Mouse (Mus musculus) lung, embryonic 14.5 days (tissue): ENCODE measurements around the gene Scnn1g. TPM values are rescaled to one million over a fixed set of nuclear protein-coding genes. Genes with fewer than 3 reads are reported as not detected.

ENCODE experiments used
- ATAC-seq: fragments of 200-750 bp; cut with Nextera tagmentation; 2 replicates; pipeline ENCODE4 v1.8.0; 2017; ENCODE audit warnings: mild to moderate bottlenecking, moderate TSS enrichment, moderate library complexity; ENCODE audit not compliant: insufficient read depth
- DNase-seq: peaks from one replicate; pipeline ENCODE4 v3.0.0-alpha.2; 2015
- H3K27ac ChIP-seq: fragments of 300-500 bp; sonication (generic); 2 replicates; pipeline ENCODE4 v1.5.1; 2014; ENCODE audit warnings: low read depth, mild to moderate bottlenecking, moderate library complexity
- H3K27me3 ChIP-seq: fragments of 300-500 bp; sonication (generic); 2 replicates; pipeline ENCODE4 v1.6.1; 2014; ENCODE audit warnings: low read length, control low read depth; ENCODE audit not compliant: insufficient read depth
- H3K36me3 ChIP-seq: fragments of 300-500 bp; sonication (generic); 2 replicates; pipeline ENCODE4 v1.6.1; 2014; ENCODE audit warnings: control low read depth; ENCODE audit not compliant: insufficient read depth
- H3K4me1 ChIP-seq: fragments of 300-500 bp; sonication (generic); 2 replicates; pipeline ENCODE4 v1.6.1; 2014; ENCODE audit warnings: antibody characterized with exemption, control low read depth; ENCODE audit not compliant: insufficient read depth
- H3K4me2 ChIP-seq: fragments of 300-500 bp; sonication (generic); 2 replicates; pipeline ENCODE4 v1.6.1; 2014; ENCODE audit warnings: mild to moderate bottlenecking
- H3K4me3 ChIP-seq: fragments of 300-500 bp; sonication (generic); 2 replicates; pipeline ENCODE4 v1.5.1; 2014; ENCODE audit warnings: low read depth, low read length
- H3K9ac ChIP-seq: fragments of 300-500 bp; sonication (generic); 2 replicates; pipeline ENCODE4 v1.6.1; 2014
- H3K9me3 ChIP-seq: fragments of 300-500 bp; sonication (generic); 2 replicates; pipeline ENCODE4 v1.6.1; 2016; ENCODE audit warnings: low read depth, low read length, control low read depth
- CTCF ChIP-seq: IDR thresholded peaks from 2 replicates; pipeline ENCODE4 v1.5.1; 2016; ENCODE audit warnings: antibody characterized with exemption, low read depth
- WGBS: fragments of 180-500 bp; shearing (Covaris S2); extraction: QIAGEN DNeasy Blood & Tissue Kit; methylation state at CpG from one replicate; pipeline ENCODE4 v1.1.7; 2014; 5-methylcytosine and 5-hydroxymethylcytosine counted together
- polyA plus RNA-seq: library from polyadenylated mRNA; unstranded; fragments of >200 nt; fragmentation: Nextera tagmentation; extraction: Ambion mirVana; gene quantifications from 2 replicates; pipeline ENCODE4 v1.2.1, GENCODE M21; 2014

Scnn1g gene
- polyA plus RNA-seq, 1 experiment from 2014 or later = 6.4 TPM

- no peak overlapping the region for H3K9ac ChIP-seq
- ATAC-seq (no peak), DNase-seq (no peak)
- WGBS = 87% methylated on average over 3 of the region's 3 CpGs
- no peaks in the 10 kb centered on the region for H3K9me3 ChIP-seq
- no peak overlapping the region for H3K4me2 ChIP-seq
- no peaks in the 10 kb centered on the region for H3K4me1 ChIP-seq
- no peak overlapping the region for H3K27ac ChIP-seq
- no peak overlapping the region for H3K4me3 ChIP-seq
- H3K27me3 ChIP-seq = no peaks in the 10 kb centered on the region
- H3K36me3 ChIP-seq = peaks cover 4% of the 10 kb centered on the region; the same call in 1 of the 2 replicates
- TF ChIP-seq CTCF = no peak
Measured at GRCm38 (mm10) chr7:121700480-121700879, 33.8 kb upstream of the Scnn1g start.

GRCm38 (mm10) chr7:121701983-121702382, 32.3 kb upstream of the Scnn1g start:
- no peaks in the 10 kb centered on the region for H3K9me3 ChIP-seq
- 0 out of 2 replicates have a peak, but pooled peaks cover 5% of the 10 kb centered on the region for H3K4me1 ChIP-seq
- H3K4me2 ChIP-seq = no peak overlapping the region
- no peaks in the 10 kb centered on the region for H3K27me3 ChIP-seq
- no peak overlapping the region for H3K9ac ChIP-seq
- TF ChIP-seq CTCF = no peak
- ATAC-seq (no peak), DNase-seq (peak; percentile 8)
- peaks cover 4% of the 10 kb centered on the region; the same call in 1 of the 2 replicates for H3K36me3 ChIP-seq
- no peak overlapping the region for H3K4me3 ChIP-seq
- 24% methylated on average over 6 of the region's 6 CpGs for WGBS
- H3K27ac ChIP-seq = no peak overlapping the region

GRCm38 (mm10) chr7:121705051-121705450, 29.2 kb upstream of the Scnn1g start:
- no peak overlapping the region for H3K9ac ChIP-seq
- no peaks in the 10 kb centered on the region; the same call in 1 of the 2 replicates for H3K27me3 ChIP-seq
- H3K4me1 ChIP-seq = 0 out of 2 replicates have a peak, but pooled peaks cover 5% of the 10 kb centered on the region
- TF ChIP-seq CTCF = no peak
- H3K4me2 ChIP-seq = peak overlapping the region; percentile 87; the same call in 1 of the 2 replicates
- DNase-seq (peak; percentile 12), ATAC-seq (no peak)
- 83% methylated on average over 2 of the region's 2 CpGs for WGBS
- H3K36me3 ChIP-seq = peaks cover 4% of the 10 kb centered on the region; the same call in 1 of the 2 replicates
- H3K9me3 ChIP-seq = no peaks in the 10 kb centered on the region
- no peak overlapping the region for H3K27ac ChIP-seq
- H3K4me3 ChIP-seq = no peak overlapping the region

- Histone ChIP-seq H3K9me3 (no peaks in the 10 kb centered on the region), H3K4me2 (peak overlapping the region; percentile 87), H3K36me3 (peaks cover 4% of the 10 kb centered on the region; the same call in 1 of the 2 replicates), H3K27me3 (no peaks in the 10 kb centered on the region; the same call in 1 of the 2 replicates), H3K4me1 (0 out of 2 replicates have a peak, but pooled peaks cover 5% of the 10 kb centered on the region), H3K27ac (peak overlapping the region; percentile 75; the same call in 1 of the 2 replicates), H3K4me3 (peak overlapping the region; percentile 80), H3K9ac (peak overlapping the region; percentile 72)
- DNase-seq = peak; percentile 55
- WGBS = under 1% methylated on average over 77 of the region's 77 CpGs
- no peak for TF ChIP-seq CTCF
- ATAC-seq = peak; percentile 32
Measured at GRCm38 (mm10) chr7:121706411-121707072, 27.7 kb upstream of the Scnn1g start.

- peak within 1 kb of the TSS; percentile 75; the same call in 1 of the 2 replicates for H3K27ac ChIP-seq
- H3K9me3 ChIP-seq = no peaks in the 10 kb centered on the region
Measured at GRCm38 (mm10) chr7:121707073-121707667, 27.1 kb upstream of the Scnn1g start, which contains the start of gene Usp31. Gene Usp31 (minus strand): TSS chr7:121707253.

GRCm38 (mm10) chr7:121711171-121711570, 23.1 kb upstream of the Scnn1g start:
- DNase-seq (no peak), ATAC-seq (no peak)
- no peak for TF ChIP-seq CTCF
- H3K4me1 ChIP-seq = no peaks in the 10 kb centered on the region
- H3K4me2 ChIP-seq = no peak overlapping the region
- no peak overlapping the region for H3K9ac ChIP-seq
- 44% methylated on average over 2 of the region's 2 CpGs for WGBS
- H3K36me3 ChIP-seq = no peaks in the 10 kb centered on the region
- H3K27ac ChIP-seq = no peak overlapping the region
- no peak overlapping the region for H3K4me3 ChIP-seq
- H3K9me3 ChIP-seq = no peaks in the 10 kb centered on the region
- no peaks in the 10 kb centered on the region; the same call in 1 of the 2 replicates for H3K27me3 ChIP-seq

More at GRCm38 (mm10) chr7:121707073-121707667, 27.1 kb upstream of the Scnn1g start, which contains the start of gene Usp31:
- no peak for TF ChIP-seq CTCF
- DNase-seq = peak; percentile 99
- Histone ChIP-seq H3K9ac (peak within 1 kb of the TSS; percentile 72), H3K36me3 (peaks cover 4% of the 10 kb centered on the region; the same call in 1 of the 2 replicates), H3K4me3 (peak within 1 kb of the TSS; percentile 80), H3K4me1 (0 out of 2 replicates have a peak, but pooled peaks cover 5% of the 10 kb centered on the region), H3K4me2 (peak within 1 kb of the TSS; percentile 87), H3K27me3 (no peaks in the 10 kb centered on the region; the same call in 1 of the 2 replicates)
- ATAC-seq = peak; percentile 99
- WGBS = 1% methylated on average over 73 of the region's 82 CpGs

- Histone ChIP-seq H3K4me1 (no peaks in the 10 kb centered on the region), H3K9me3 (no peaks in the 10 kb centered on the region), H3K4me2 (no peak overlapping the region), H3K27me3 (no peaks in the 10 kb centered on the region), H3K4me3 (no peak overlapping the region), H3K36me3 (no peaks in the 10 kb centered on the region), H3K27ac (no peak overlapping the region), H3K9ac (no peak overlapping the region)
- DNase-seq (no peak), ATAC-seq (no peak)
- no peak for TF ChIP-seq CTCF
- 70% methylated on average over 7 of the region's 7 CpGs for WGBS
Measured at GRCm38 (mm10) chr7:121717031-121717430, 17.2 kb upstream of the Scnn1g start.
